Mouse (Mus musculus) embryo, embryonic 10 days (tissue): ENCODE measurements around the gene Tubb2b.
A peak's percentile ranks its signal among the peaks of the same experiment; 100 is the strongest.

Experiments used
- DNase-seq: peaks from one replicate; pipeline ENCODE4 v3.0.0-alpha.2; 2015; ENCODE audit warnings: low spot score

The Tubb2b gene

GRCm38 (mm10) chr13:34130226-34130731, at the start of gene Tubb2b:
Gene Tubb2b, minus strand, starts transcription at chr13:34130466.
- DNase-seq = peak; percentile 97

- DNase-seq = no peak
Observed at GRCm38 (mm10) chr13:34174025-34174424, 43.8 kb upstream of the Tubb2b start.

GRCm38 (mm10) chr13:34163304-34163975, 33.2 kb upstream of the Tubb2b start:
- no peak for DNase-seq

DNA sequence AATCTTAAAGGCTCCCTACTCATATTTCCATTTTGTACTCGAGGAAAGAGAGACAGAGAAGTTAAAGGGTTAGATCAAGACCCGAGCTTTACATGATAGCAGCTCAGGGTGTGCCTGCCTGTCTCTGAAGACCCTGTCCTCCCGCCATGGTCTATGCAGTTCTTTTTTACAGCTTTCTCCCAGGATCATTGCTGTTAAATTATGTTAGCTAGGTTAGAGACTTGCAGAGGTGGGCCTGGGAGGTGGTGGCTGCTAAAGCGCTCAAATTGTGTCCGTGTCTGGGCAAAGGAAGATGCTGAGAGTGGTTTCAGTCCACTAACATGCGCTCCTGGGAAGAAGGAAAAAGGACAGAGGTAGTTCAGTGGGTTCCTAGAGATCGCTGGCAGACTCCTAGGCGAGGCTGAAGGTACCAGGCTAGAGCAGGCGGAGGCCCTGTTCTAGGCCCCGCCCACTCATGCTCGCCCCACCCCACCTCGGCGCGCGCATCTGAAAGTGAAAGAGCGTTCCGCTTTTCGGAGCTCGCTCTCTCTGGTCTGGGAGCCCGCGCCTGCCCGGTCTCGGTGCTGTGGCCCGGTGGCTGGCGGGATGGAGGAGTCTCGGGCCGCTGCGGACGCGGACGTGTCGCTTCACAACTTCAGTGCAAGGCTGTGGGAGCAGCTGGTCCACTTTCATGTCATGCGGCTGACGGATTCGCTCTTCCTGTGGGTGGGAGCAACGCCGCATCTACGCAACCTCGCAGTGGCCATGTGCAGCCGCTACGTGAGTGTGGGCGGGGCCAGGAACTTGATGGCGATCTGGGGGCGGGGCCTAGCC, 32.4 kb upstream of the Tubb2b start, which contains the start of gene Psmg4:
Psmg4 (plus strand) TSS at position 474 of the 813 bp plus-strand sequence.
- DNase-seq = peak; percentile 92

DNA sequence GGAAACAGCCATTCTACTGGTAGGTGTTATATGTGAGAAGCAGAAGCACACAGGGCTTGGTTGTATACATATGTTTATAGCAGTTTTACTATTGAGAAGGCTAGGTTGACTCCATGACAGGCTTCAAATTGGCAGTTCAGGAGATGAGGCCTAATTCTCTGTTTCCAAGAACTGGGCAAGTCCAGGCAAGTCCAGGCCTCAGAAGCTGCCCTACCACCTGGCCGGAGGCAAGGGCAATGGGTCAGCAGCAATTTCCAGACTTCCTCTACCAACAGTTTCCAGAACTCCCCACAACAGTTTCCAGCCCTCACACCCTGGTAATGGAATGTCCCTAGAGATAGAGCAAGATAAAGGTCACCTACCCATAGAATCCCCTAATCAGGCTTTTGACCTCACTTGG, 29.7 kb upstream of the Tubb2b start:
- DNase-seq = no peak

GRCm38 (mm10) chr13:34157596-34158157, 27.4 kb upstream of the Tubb2b start:
- DNase-seq = no peak

- no peak for DNase-seq
Observed at GRCm38 (mm10) chr13:34156840-34157185, 26.5 kb upstream of the Tubb2b start.

GRCm38 (mm10) chr13:34156133-34156839, 26.0 kb upstream of the Tubb2b start:
- DNase-seq = no peak

GRCm38 (mm10) chr13:34154931-34155272, 24.6 kb upstream of the Tubb2b start:
- DNase-seq = peak; percentile 79

- peak; percentile 71 for DNase-seq
Observed at GRCm38 (mm10) chr13:34154217-34154930, 24.1 kb upstream of the Tubb2b start.

- DNase-seq = no peak
Observed at GRCm38 (mm10) chr13:34153254-34154011, 23.2 kb upstream of the Tubb2b start.

DNA sequence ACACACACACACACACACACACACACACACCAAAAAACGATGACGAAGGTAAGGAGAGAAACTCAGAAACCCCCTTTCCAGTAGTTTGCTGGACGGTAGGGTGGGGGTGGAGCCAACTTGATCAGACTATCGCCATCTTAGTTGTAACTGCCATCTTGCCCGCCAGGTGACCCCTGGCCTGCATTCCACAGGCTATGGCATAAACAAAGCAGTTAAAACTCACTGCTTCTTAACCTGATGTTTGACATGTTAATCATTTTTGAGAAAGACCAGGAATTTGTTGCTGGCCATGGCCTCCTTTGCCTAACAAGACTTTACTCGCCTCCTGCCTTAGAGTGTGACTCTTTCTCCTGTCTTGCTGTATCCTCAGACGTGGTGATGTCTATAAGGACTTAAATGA, 22.4 kb upstream of the Tubb2b start:
- no peak for DNase-seq

DNA sequence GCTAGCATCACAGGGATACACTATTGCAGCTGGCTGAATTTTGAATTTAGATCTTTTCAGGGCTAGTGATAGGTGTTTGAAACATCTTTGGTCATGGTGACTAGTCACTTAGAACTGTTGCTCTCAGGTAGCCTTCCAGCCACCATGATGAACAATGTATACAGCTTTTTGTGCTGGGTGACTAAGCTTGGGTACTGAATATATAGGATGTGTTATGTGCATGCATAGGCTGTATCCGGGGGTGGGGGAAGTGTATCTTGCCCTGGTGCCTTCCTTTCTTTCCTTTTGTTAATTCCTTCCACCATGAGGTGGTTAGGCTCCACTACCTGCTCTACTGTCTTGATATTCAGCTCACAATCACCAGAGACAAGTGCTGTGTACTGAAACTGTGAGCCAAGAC, 21.2 kb upstream of the Tubb2b start:
- no peak for DNase-seq

GRCm38 (mm10) chr13:34150271-34151027, 20.2 kb upstream of the Tubb2b start:
- DNase-seq = peak; percentile 61

DNA sequence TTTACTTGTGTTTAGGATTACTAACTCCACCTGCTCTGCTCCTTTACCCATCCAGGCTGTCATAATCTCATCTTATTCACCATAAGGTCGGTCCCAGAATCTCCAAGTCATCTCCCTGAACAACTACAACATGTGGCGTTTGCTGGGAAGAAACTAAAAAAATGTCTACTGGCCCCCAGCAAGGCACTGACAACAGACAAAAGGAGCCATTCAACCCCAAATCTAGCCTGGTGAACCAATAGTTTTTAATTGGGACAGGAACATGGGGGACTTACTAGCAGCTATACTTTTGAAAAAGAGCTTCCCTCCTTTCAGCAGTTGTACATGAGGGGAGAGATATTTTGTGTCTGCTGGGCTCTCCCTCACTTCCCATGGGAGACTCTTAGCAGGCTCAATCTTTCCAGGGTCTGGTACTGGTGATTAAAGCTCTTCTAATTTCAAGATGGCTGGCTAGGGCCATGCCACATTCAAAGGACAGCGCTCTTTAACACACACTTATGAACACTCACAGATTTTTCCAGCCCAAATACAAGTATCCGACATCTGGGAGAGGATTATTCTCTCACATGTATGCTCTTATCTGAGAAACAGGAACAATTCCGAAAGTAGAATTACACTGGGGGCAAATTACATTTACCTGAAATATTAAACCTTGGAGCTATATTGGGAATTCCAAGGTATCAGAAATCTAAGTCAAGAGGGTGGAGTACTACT, 19.4 kb upstream of the Tubb2b start:
- DNase-seq = no peak

DNA sequence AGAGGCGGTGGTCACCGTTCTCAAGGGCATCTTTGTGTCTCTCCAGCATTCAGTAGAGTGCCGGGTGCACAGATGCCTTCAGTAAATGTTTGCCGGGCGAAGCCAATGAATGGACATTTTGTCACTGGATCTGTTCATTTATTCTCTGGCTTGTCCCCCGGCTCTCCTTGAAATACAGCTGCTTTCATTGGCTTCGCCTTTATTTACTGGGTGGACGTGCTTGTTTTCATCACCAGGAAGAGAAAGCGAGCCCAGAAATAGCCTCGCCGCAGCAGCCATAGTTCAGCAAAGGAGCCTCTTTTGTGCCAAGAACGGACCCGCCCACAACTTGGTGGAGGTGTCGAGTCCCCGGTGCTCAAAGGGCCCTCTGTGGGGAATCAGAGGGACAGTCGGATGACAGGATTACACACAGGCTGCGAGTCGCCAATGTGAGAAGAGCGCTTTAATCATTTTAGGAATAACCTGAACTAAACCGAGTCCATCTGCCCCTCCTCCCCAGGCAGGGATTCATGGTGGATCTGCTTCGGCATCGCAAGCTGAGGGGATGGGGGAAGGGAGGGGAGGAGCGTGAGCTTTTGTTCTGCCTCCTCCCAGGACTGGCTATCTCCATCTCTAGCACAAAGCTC, 18.6 kb upstream of the Tubb2b start:
- DNase-seq = peak; percentile 80

DNA sequence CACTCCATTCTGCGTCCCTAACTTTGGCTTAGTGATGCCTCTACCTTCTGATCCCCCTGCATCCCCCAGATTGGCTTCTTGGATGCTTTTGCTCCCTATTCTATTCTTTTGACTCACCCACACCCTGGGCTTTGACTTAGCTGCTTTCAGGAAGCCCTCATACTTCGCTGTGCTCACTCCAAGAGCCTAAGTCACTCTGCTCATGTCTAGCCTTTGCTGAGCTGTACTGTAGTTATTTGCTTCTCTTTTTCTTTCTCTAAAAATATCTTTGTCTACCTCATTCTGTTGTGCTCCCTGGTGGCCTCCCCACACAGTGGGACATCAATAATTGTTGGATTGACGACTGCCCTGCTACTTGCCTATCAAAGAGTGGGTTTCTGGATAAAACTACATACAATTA, 17.9 kb upstream of the Tubb2b start:
- DNase-seq = no peak

DNA sequence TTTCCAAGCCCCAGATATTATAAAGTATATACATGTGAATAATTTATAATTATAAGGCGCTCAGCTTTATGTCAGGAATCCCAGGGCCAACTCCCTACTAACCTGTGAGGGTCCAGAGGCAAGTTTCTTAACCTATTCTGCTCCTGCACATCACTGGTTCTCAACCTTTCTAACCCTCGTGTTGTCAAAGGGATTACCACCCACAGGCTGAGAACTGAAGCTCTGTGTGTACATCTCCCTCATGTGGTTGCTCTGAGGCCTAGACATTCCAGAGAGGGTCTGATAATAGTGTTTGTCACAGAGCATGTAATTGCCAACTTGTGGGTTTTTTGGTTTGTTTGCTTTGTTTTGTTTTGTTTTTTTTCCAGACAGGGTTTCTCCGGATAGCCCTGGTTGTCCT, 16.6 kb upstream of the Tubb2b start:
- peak; percentile 11 for DNase-seq

DNA sequence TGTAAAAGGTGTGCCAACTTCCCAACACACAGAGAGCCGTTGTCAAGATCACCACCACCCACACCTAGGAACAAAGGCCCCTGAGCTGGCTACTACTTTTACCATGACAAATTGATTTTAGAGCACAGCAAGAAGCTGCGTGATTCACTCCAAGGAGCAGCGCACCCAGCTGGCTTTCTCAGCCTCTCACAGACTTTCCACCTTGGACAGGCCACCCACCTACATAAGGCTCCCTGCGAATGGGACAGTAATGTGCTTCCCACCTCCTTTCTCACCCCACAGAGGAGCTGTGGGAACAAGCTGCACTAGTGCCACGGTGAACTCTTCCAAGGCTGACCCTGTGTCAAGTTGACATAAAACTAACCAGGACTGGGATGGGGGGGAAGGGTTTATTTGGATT, 13.1 kb upstream of the Tubb2b start:
- no peak for DNase-seq
